Mouse (Mus musculus): ENCODE data around the gene Hcrtr1.
A peak's percentile ranks its signal among the peaks of the same experiment; 100 is the strongest.

DNA sequence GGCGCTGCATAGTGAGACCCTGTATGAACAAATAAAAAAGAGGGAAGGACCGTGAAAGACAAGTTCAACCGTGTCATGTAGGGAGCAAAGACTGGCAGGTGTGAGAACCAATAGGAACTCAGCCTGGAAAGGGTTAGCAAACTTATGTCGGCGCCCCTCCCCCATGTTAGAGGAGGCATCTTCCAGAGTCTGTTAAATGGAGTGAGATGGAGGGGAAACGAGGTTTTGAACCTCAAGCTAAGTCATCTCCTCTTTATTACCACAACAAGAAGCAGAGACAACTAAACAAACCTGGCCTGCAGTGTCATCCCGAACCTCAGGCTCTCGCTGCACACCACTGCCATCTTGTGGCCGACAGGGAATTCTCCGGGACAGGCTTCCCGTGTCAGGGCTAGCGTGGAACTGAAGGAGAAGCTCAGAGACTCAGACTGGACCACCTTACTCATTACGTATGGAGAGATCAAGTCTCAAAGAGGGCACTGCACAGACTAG is 49.7 kb upstream of the Hcrtr1 start:
- TF ChIP-seq POLR2A (IDR thresholded peaks at IDR 0.05; ENCODE audit: borderline replicate concordance, extremely low read depth, low read depth, low read length): no peak
- TF ChIP-seq CTCF (IDR thresholded peaks at IDR 0.05; ENCODE audit: insufficient read depth, low read length): peak; percentile 98

Data from lung, adult 2 months (tissue).